Mouse (Mus musculus) MEL (cell line): ENCODE measurements around the gene Krt83.

Experiments used
- BHLHE40 ChIP-seq: IDR thresholded peaks from 2 replicates; pipeline ENCODE4 v1.6.1; 2012; ENCODE audit warnings: low read depth, mild to moderate bottlenecking, inconsistent platforms, low read length, improper control_type of control experiment, borderline replicate concordance
- CTCF ChIP-seq, 3 experiments: IDR thresholded peaks in 2 of 3; conservative IDR thresholded peaks in 1 of 3; 2 replicates each; pipeline ENCODE4 v1.5.1; 2011 to 2012; ENCODE audit warnings: low read length in 3 of 3, low read depth in 2 of 3, mild to moderate bottlenecking in 2 of 3, improper control_type of control experiment in 1 of 3, inconsistent platforms in 1 of 3, mixed read lengths in 1 of 3, moderate library complexity in 1 of 3; ENCODE audit not compliant: control insufficient read depth in 1 of 3, insufficient read depth in 1 of 3, poor library complexity in 1 of 3, severe bottlenecking in 1 of 3
- EP300 ChIP-seq, 2 experiments: IDR thresholded peaks; 2 replicates each; pipeline ENCODE4 v1.6.1; 2011; ENCODE audit warnings: improper control_type of control experiment in 2 of 2, low read length in 2 of 2, low read depth in 1 of 2, mild to moderate bottlenecking in 1 of 2
- GABPA ChIP-seq: IDR thresholded peaks from 2 replicates; pipeline ENCODE4 v1.6.1; 2012; ENCODE audit warnings: low read depth, mild to moderate bottlenecking, inconsistent platforms, low read length, improper control_type of control experiment, moderate library complexity
- MEF2A ChIP-seq: IDR thresholded peaks from 2 replicates; pipeline ENCODE4 v1.6.1; 2014; ENCODE audit warnings: low read depth, mild to moderate bottlenecking, inconsistent platforms, low read length, improper control_type of control experiment; ENCODE audit not compliant: poor library complexity, insufficient replicate concordance, severe bottlenecking; ENCODE audit errors: extremely low read depth
- RAD21 ChIP-seq: IDR thresholded peaks from 2 replicates; pipeline ENCODE4 v1.6.1; 2011; ENCODE audit warnings: mild to moderate bottlenecking, low read depth, low read length, improper control_type of control experiment
- TCF12 ChIP-seq: IDR thresholded peaks from 2 replicates; pipeline ENCODE4 v1.6.1; 2014; ENCODE audit warnings: low read depth, mild to moderate bottlenecking, inconsistent platforms, low read length, improper control_type of control experiment, moderate library complexity
- ZC3H11A ChIP-seq: IDR thresholded peaks from 2 replicates; pipeline ENCODE4 v1.6.1; 2012; ENCODE audit warnings: low read depth, mild to moderate bottlenecking, inconsistent platforms, low read length, improper control_type of control experiment

DNA sequence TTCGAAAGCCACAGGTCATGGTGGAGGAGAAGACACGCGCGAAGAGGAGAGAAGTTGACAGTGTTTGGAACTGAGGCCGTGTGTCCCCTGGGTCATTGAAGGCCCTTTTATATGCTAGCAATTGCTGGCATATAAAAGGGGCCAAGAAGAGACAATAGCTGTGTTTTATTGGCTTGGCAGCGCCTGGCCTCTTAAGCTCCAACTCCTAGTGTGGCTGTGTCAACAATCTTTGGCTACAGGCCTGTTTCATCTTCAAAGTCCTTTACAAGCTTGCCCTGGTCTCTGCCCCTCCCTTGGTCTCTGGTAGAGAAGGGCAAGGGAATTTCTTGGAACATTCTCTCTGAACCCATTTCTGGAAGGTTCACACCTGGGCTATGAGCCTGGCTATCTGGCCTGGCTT, at the start of gene Krt83:
- TF ChIP-seq RAD21 (no peak), CTCF (IDR thresholded peaks at IDR 0.05 in 2 of 3, conservative IDR thresholded peaks at IDR 0.05 in 1 of 3; ENCODE audit: control insufficient read depth in 1 of 3, insufficient read depth in 1 of 3, low read depth in 2 of 3, low read length in 3 of 3, poor library complexity in 1 of 3, severe bottlenecking in 1 of 3) (no peak), EP300 (IDR thresholded peaks at IDR 0.05; ENCODE audit: low read depth in 1 of 2, low read length in 2 of 2) (no peak), TCF12 (no peak), BHLHE40 (no peak), ZC3H11A (no peak), GABPA (no peak), MEF2A (no peak)
